15 mouse cellular contexts compared by ENCODE assay signal in genomic region chr11:8680650-8681049, GRCm38 (mm10). TPM values are rescaled to one million over a fixed set of nuclear protein-coding genes. Genes with fewer than 3 reads are reported as not detected.
DNase-seq lines count a peak whose midpoint lies in the region; ATAC-seq lines count a peak whose summit lies in the region.
"Had no signal": no experiment of that assay in that cellular context is flagged by ENCODE, and none has a peak within 500 bp of the region (broad histone marks: within the 10 kb centered on the region; RNA-seq: fewer than 3 reads in every experiment).

No protein-coding gene starts in this region.

- WGBS in heart, embryonic 14.5 days, result 45% methylated on average over 7 of the region's 7 CpGs
- 20% methylated on average over 7 of the region's 7 CpGs for WGBS in embryonic facial prominence, embryonic 14.5 days
- 14% methylated on average over 7 of the region's 7 CpGs for WGBS in limb, embryonic 13.5 days

- H3K36me3 ChIP-seq in heart, embryonic 14.5 days (ENCODE audit: control insufficient read depth, insufficient read depth, low read length), result no peaks in the 10 kb centered on the region
- no peaks in the 10 kb centered on the region for H3K36me3 ChIP-seq in embryonic facial prominence, embryonic 14.5 days (ENCODE audit: control insufficient read depth, insufficient read depth, low read length)
- H3K36me3 ChIP-seq in limb, embryonic 13.5 days, result no peaks in the 10 kb centered on the region
- H3K36me3 ChIP-seq: heart, embryonic 12.5 days; hindbrain, embryonic 13.5 days; midbrain, embryonic 12.5 days had no signal

- no peaks in the 10 kb centered on the region for H3K9me3 ChIP-seq in heart, embryonic 14.5 days (ENCODE audit: control insufficient read depth, low read length)
- no peaks in the 10 kb centered on the region for H3K9me3 ChIP-seq in embryonic facial prominence, embryonic 14.5 days (ENCODE audit: control insufficient read depth, low read length)
- no peaks in the 10 kb centered on the region for H3K9me3 ChIP-seq in limb, embryonic 13.5 days
- H3K9me3 ChIP-seq: heart, embryonic 12.5 days; hindbrain, embryonic 13.5 days; midbrain, embryonic 12.5 days had no signal

- H3K9ac ChIP-seq in heart, embryonic 14.5 days (ENCODE audit: low read length), result no peak overlapping the region
- H3K9ac ChIP-seq in embryonic facial prominence, embryonic 14.5 days (ENCODE audit: low read depth, low read length), result no peak overlapping the region
- no peak overlapping the region for H3K9ac ChIP-seq in limb, embryonic 13.5 days
- H3K9ac ChIP-seq: heart, embryonic 12.5 days; hindbrain, embryonic 13.5 days; liver, postnatal 0 days; midbrain, embryonic 12.5 days had no signal

- ATAC-seq in heart, embryonic 14.5 days (ENCODE audit: insufficient number of reproducible peaks, insufficient read depth, low FRiP score, low read depth), result no peak
- ATAC-seq in embryonic facial prominence, embryonic 14.5 days (ENCODE audit: low read depth), result peak; percentile 76
- ATAC-seq in limb, embryonic 13.5 days (ENCODE audit: low FRiP score, low read depth), result peak; percentile 54
- ATAC-seq: activated CD4-positive, CD25-positive, alpha-beta regulatory T cell, adult 4 months; liver, postnatal 0 days had no signal

- H3K4me2 ChIP-seq in heart, embryonic 14.5 days (ENCODE audit: low read length), result no peak overlapping the region
- H3K4me2 ChIP-seq in embryonic facial prominence, embryonic 14.5 days (ENCODE audit: low read depth, low read length), result peak overlapping the region; percentile 27
- H3K4me2 ChIP-seq in limb, embryonic 13.5 days (replicated peaks), result peak overlapping the region; percentile 31
- H3K4me2 ChIP-seq: heart, embryonic 12.5 days; hindbrain, embryonic 13.5 days; midbrain, embryonic 12.5 days had no signal

- peaks cover 6 to 12% of the 10 kb centered on the region in 2 experiments for H3K4me1 ChIP-seq in heart, embryonic 14.5 days (ENCODE audit: control insufficient read depth in 2 of 2, insufficient read depth in 2 of 2, low read length in 2 of 2)
- H3K4me1 ChIP-seq in embryonic facial prominence, embryonic 14.5 days (ENCODE audit: control insufficient read depth, insufficient read depth, low read length), result peaks cover 16% of the 10 kb centered on the region
- H3K4me1 ChIP-seq in limb, embryonic 13.5 days, result peaks cover 18% of the 10 kb centered on the region

- H3K4me3 ChIP-seq in heart, embryonic 14.5 days (ENCODE audit: control insufficient read depth in 1 of 2, insufficient read depth in 1 of 2, low read depth in 1 of 2, low read length in 2 of 2), result no peak overlapping the region
- no peak overlapping the region for H3K4me3 ChIP-seq in embryonic facial prominence, embryonic 14.5 days (ENCODE audit: low read depth, low read length)
- no peak overlapping the region for H3K4me3 ChIP-seq in limb, embryonic 13.5 days
- H3K4me3 ChIP-seq: heart, embryonic 12.5 days; hindbrain, embryonic 13.5 days; midbrain, embryonic 12.5 days had no signal

- no peaks in the 10 kb centered on the region for H3K27me3 ChIP-seq in heart, embryonic 14.5 days (ENCODE audit: control insufficient read depth, insufficient read depth, low read length)
- H3K27me3 ChIP-seq in embryonic facial prominence, embryonic 14.5 days (replicated peaks; ENCODE audit: control insufficient read depth, insufficient read depth, low read length), result no peaks in the 10 kb centered on the region
- no peaks in the 10 kb centered on the region for H3K27me3 ChIP-seq in limb, embryonic 13.5 days
- H3K27me3 ChIP-seq: heart, embryonic 12.5 days; hindbrain, embryonic 13.5 days; midbrain, embryonic 12.5 days had no signal

- no peak for DNase-seq in heart, adult 11 months
- DNase-seq in NIH3T3 (ENCODE audit: low read depth), result peak; percentile 45
- DNase-seq in embryonic facial prominence, embryonic 14.5 days (ENCODE audit: low spot score), result peak; percentile 88
- DNase-seq in right cerebral cortex, postnatal 10 days (ENCODE audit: low spot score in 2 of 2), result no peak
- no peak for DNase-seq in right cerebral cortex, postnatal 25 days
- DNase-seq: cerebellum, adult 18-20 months; kidney, adult 8-10 months; liver, postnatal 0 days; spleen, adult 18-20 months had no signal

- H3K27ac ChIP-seq in heart, embryonic 14.5 days (replicated peaks in 1 of 2; ENCODE audit: control insufficient read depth in 1 of 2, insufficient read depth in 1 of 2, low read depth in 2 of 2, low read length in 2 of 2), result peak overlapping the region; percentile 10 to 29; a peak in 1 of 4 replicates
- peak overlapping the region; percentile 80 for H3K27ac ChIP-seq in embryonic facial prominence, embryonic 14.5 days (replicated peaks; ENCODE audit: low read depth, low read length)
- H3K27ac ChIP-seq in limb, embryonic 13.5 days, result peak overlapping the region; percentile 34; the same call in 1 of the 2 replicates
- H3K27ac ChIP-seq: hindbrain, embryonic 13.5 days; midbrain, embryonic 12.5 days had no signal

RNA-seq across cellular contexts. Expression of gene Tns3, which starts 16.3 kb away (rescaled TPM):
- polyA plus RNA-seq in heart, embryonic 14.5 days (2014; fragmentation: Nextera tagmentation; extraction: Ambion mirVana), result 9.3 and 14.1 TPM in 2 replicates
- 19.3 and 20.5 TPM in 2 replicates for polyA plus RNA-seq in embryonic facial prominence, embryonic 14.5 days (2014; fragmentation: Nextera tagmentation; extraction: Ambion mirVana)
- 42.9 and 45.3 TPM in 2 replicates for polyA plus RNA-seq in limb, embryonic 13.5 days (2015; fragmentation: Nextera tagmentation; extraction: Ambion mirVana)

Comparison
In these comparisons a context has a peak if more than half of its experiments do, and no peak if none do; other contexts are left out.
1. H3K27ac ChIP-seq: peak in every context shown above with its lines; median percentile 80 in embryonic facial prominence, embryonic 14.5 days; 34 in limb, embryonic 13.5 days; 20 in heart, embryonic 14.5 days.
2. DNase-seq: peak in NIH3T3 (single experiment) and embryonic facial prominence, embryonic 14.5 days (single experiment); none in heart, adult 11 months (single experiment), right cerebral cortex, postnatal 10 days (0 of 2) and right cerebral cortex, postnatal 25 days (single experiment).